35 mouse cellular contexts compared by ENCODE assay signal in the genomic region with DNA sequence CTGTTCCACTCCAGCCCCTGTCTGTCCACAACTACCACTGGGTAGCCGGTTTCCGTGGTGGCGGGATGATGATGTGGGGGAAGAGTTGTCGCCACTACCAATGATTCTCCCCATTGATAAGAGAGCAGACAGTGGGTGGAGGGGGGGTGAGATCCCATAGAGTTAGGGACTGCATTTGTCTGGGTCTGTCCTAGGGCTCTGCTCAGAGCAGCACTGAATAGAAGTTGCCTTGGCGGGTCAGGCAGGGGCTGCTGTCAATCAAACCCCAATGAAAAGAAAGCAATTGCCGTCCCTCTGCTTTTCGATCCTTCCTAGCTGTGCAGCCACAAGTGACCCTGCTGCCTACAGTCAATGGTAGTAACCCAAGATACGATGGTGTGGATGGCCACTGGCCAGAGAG. TPM values are rescaled to one million over a fixed set of nuclear protein-coding genes. Genes with fewer than 3 reads are reported as not detected.
A peak's percentile ranks its signal among the peaks of the same experiment; 100 is the strongest.
DNase-seq lines count a peak whose midpoint lies in the region; ATAC-seq and TF ChIP-seq lines count a peak whose summit lies in the region.
"Had no signal": no experiment of that assay in that cellular context is flagged by ENCODE, and none has a peak within 500 bp of the region (broad histone marks: within the 10 kb centered on the region; RNA-seq: fewer than 3 reads in every experiment).

No protein-coding gene starts in this region.

- H3K4me2 ChIP-seq in forebrain, embryonic 13.5 days, result no peak overlapping the region
- H3K4me2 ChIP-seq in hindbrain, embryonic 11.5 days (replicated peaks; ENCODE audit: low read depth, low read length), result no peak overlapping the region
- H3K4me2 ChIP-seq in hindbrain, postnatal 0 days (ENCODE audit: low read depth, low read length), result no peak overlapping the region
- no peak overlapping the region for H3K4me2 ChIP-seq in midbrain, embryonic 11.5 days
- no peak overlapping the region for H3K4me2 ChIP-seq in midbrain, postnatal 0 days (ENCODE audit: low read depth, low read length, poor library complexity, severe bottlenecking)
- H3K4me2 ChIP-seq: embryonic facial prominence, embryonic 15.5 days; heart, embryonic 15.5 days; liver, embryonic 15.5 days; lung, embryonic 14.5 days had no signal

- H3K27ac ChIP-seq in forebrain, embryonic 10.5 days, result peak overlapping the region; percentile 72
- H3K27ac ChIP-seq in forebrain, embryonic 13.5 days, result no peak overlapping the region
- H3K27ac ChIP-seq in hindbrain, embryonic 11.5 days (ENCODE audit: low read depth, low read length), result peak overlapping the region; percentile 33; the same call in 1 of the 2 replicates
- H3K27ac ChIP-seq in hindbrain, postnatal 0 days, result no peak overlapping the region
- no peak overlapping the region for H3K27ac ChIP-seq in midbrain, embryonic 11.5 days (ENCODE audit: low read depth, low read length)
- no peak overlapping the region for H3K27ac ChIP-seq in midbrain, postnatal 0 days (ENCODE audit: low read depth, low read length)
- H3K27ac ChIP-seq: embryonic facial prominence, embryonic 15.5 days; heart, embryonic 10.5 days; heart, embryonic 15.5 days; liver, embryonic 15.5 days; stomach, postnatal 0 days had no signal

- peak; percentile 49 for DNase-seq in cerebellum, adult 11-12 months
- DNase-seq in cerebellum, adult 9-10 months, result no peak
- no peak for DNase-seq in forebrain, embryonic 10.5 days (ENCODE audit: extremely low spot score, low spot score)
- DNase-seq in hindbrain, embryonic 11.5 days (ENCODE audit: low spot score), result no peak
- no peak for DNase-seq in hindbrain, postnatal 0 days (ENCODE audit: low spot score)
- no peak for DNase-seq in midbrain, embryonic 11.5 days (ENCODE audit: low spot score, missing footprints)
- no peak for DNase-seq in midbrain, postnatal 0 days (ENCODE audit: low spot score)
- DNase-seq: adrenal gland, adult 2 months; adrenal gland, postnatal 36 days; cerebellum, postnatal 36 days; gastrocnemius, postnatal 25 days; heart, adult 11 months; kidney, adult 9 months; kidney, postnatal 10 days; layer of hippocampus, adult 9-11 months; lung, embryonic 14.5 days; lung, postnatal 14 days; right cerebral cortex, postnatal 4 days; thymus, adult 18-20 months; thymus, postnatal 25 days had no signal

- no peak overlapping the region for H3K9ac ChIP-seq in forebrain, embryonic 13.5 days
- no peak overlapping the region for H3K9ac ChIP-seq in hindbrain, embryonic 11.5 days (ENCODE audit: low read depth, low read length)
- H3K9ac ChIP-seq in hindbrain, postnatal 0 days (replicated peaks; ENCODE audit: low read length), result no peak overlapping the region
- H3K9ac ChIP-seq in midbrain, embryonic 11.5 days (ENCODE audit: low read length), result peak overlapping the region; percentile 39; the same call in 1 of the 2 replicates
- H3K9ac ChIP-seq in midbrain, postnatal 0 days (replicated peaks; ENCODE audit: low read length, poor library complexity, severe bottlenecking), result no peak overlapping the region
- H3K9ac ChIP-seq: embryonic facial prominence, embryonic 15.5 days; heart, embryonic 15.5 days; liver, embryonic 15.5 days; lung, embryonic 14.5 days had no signal

- no peak for TF ChIP-seq CTCF in hindbrain, postnatal 0 days (IDR thresholded peaks at IDR 0.05; ENCODE audit: low read depth)
- TF ChIP-seq CTCF in midbrain, postnatal 0 days (IDR thresholded peaks at IDR 0.05), result no peak

- 29% methylated on average over 8 of the region's 8 CpGs for WGBS in forebrain, embryonic 10.5 days
- WGBS in forebrain, embryonic 13.5 days, result 18% methylated on average over 8 of the region's 8 CpGs
- 16% methylated on average over 8 of the region's 8 CpGs for whole genome bisulfite sequencing in hindbrain, embryonic 11.5 days
- WGBS in hindbrain, postnatal 0 days, result 23% methylated on average over 8 of the region's 8 CpGs
- WGBS in midbrain, embryonic 11.5 days, result 22% methylated on average over 8 of the region's 8 CpGs
- WGBS in midbrain, postnatal 0 days, result 28% methylated on average over 8 of the region's 8 CpGs

- H3K4me1 ChIP-seq in forebrain, embryonic 10.5 days, result peaks cover 58% of the 10 kb centered on the region
- H3K4me1 ChIP-seq in forebrain, embryonic 13.5 days, result peaks cover 47% of the 10 kb centered on the region
- H3K4me1 ChIP-seq in hindbrain, embryonic 11.5 days (replicated peaks; ENCODE audit: control insufficient read depth, insufficient read depth, low read length), result peaks cover 27% of the 10 kb centered on the region
- H3K4me1 ChIP-seq in hindbrain, postnatal 0 days (ENCODE audit: insufficient read depth, low read length), result 0 out of 2 replicates have a peak, but pooled peaks cover 2% of the 10 kb centered on the region
- peaks cover 28% of the 10 kb centered on the region for H3K4me1 ChIP-seq in midbrain, embryonic 11.5 days (ENCODE audit: control insufficient read depth, insufficient read depth, low read length)
- H3K4me1 ChIP-seq in midbrain, postnatal 0 days (ENCODE audit: insufficient read depth, low read length), result no peaks in the 10 kb centered on the region
- H3K4me1 ChIP-seq: heart, embryonic 15.5 days had no signal

- H3K4me3 ChIP-seq in forebrain, embryonic 10.5 days, result no peak overlapping the region
- no peak overlapping the region for H3K4me3 ChIP-seq in forebrain, embryonic 13.5 days
- H3K4me3 ChIP-seq in hindbrain, embryonic 11.5 days (ENCODE audit: low read depth, low read length), result no peak overlapping the region
- no peak overlapping the region for H3K4me3 ChIP-seq in hindbrain, postnatal 0 days (ENCODE audit: low read length)
- H3K4me3 ChIP-seq in midbrain, embryonic 11.5 days (ENCODE audit: low read depth, low read length), result no peak overlapping the region
- no peak overlapping the region for H3K4me3 ChIP-seq in midbrain, postnatal 0 days (ENCODE audit: low read depth, low read length)
- H3K4me3 ChIP-seq: embryonic facial prominence, embryonic 15.5 days; heart, embryonic 10.5 days; heart, embryonic 15.5 days; liver, embryonic 15.5 days had no signal

- ATAC-seq in forebrain, embryonic 13.5 days, result no peak
- peak; percentile 55 for ATAC-seq in hindbrain, embryonic 11.5 days (ENCODE audit: low FRiP score)
- ATAC-seq in hindbrain, postnatal 0 days, result no peak
- ATAC-seq in midbrain, embryonic 11.5 days (ENCODE audit: low FRiP score), result peak; percentile 59
- ATAC-seq in midbrain, postnatal 0 days (ENCODE audit: low FRiP score), result no peak
- ATAC-seq: activated CD4-positive, CD25-positive, alpha-beta regulatory T cell, adult 4 months; intestine, postnatal 0 days had no signal

- no peaks in the 10 kb centered on the region for H3K36me3 ChIP-seq in forebrain, embryonic 10.5 days (replicated peaks)
- H3K36me3 ChIP-seq in forebrain, embryonic 13.5 days (ENCODE audit: poor library complexity, severe bottlenecking), result no peaks in the 10 kb centered on the region
- H3K36me3 ChIP-seq in hindbrain, embryonic 11.5 days (ENCODE audit: control insufficient read depth, insufficient read depth, low read length), result no peaks in the 10 kb centered on the region
- H3K36me3 ChIP-seq in hindbrain, postnatal 0 days (ENCODE audit: insufficient read depth, low read length), result no peaks in the 10 kb centered on the region
- H3K36me3 ChIP-seq in midbrain, embryonic 11.5 days (ENCODE audit: control insufficient read depth, insufficient read depth, low read length), result no peaks in the 10 kb centered on the region
- H3K36me3 ChIP-seq in midbrain, postnatal 0 days (ENCODE audit: insufficient read depth, low read length), result no peaks in the 10 kb centered on the region
- H3K36me3 ChIP-seq: embryonic facial prominence, embryonic 15.5 days; heart, embryonic 10.5 days; heart, embryonic 15.5 days; liver, embryonic 15.5 days had no signal

- H3K27me3 ChIP-seq in forebrain, embryonic 10.5 days (ENCODE audit: poor library complexity, severe bottlenecking), result peaks cover 41% of the 10 kb centered on the region
- no peaks in the 10 kb centered on the region for H3K27me3 ChIP-seq in forebrain, embryonic 13.5 days
- no peaks in the 10 kb centered on the region for H3K27me3 ChIP-seq in hindbrain, embryonic 11.5 days (ENCODE audit: control insufficient read depth, insufficient read depth, low read length)
- no peaks in the 10 kb centered on the region for H3K27me3 ChIP-seq in hindbrain, postnatal 0 days (ENCODE audit: insufficient read depth, low read length)
- no peaks in the 10 kb centered on the region; the same call in 1 of the 2 replicates for H3K27me3 ChIP-seq in midbrain, embryonic 11.5 days (ENCODE audit: control insufficient read depth, insufficient read depth, low read length)
- H3K27me3 ChIP-seq in midbrain, postnatal 0 days (ENCODE audit: insufficient read depth, low read length), result no peaks in the 10 kb centered on the region
- H3K27me3 ChIP-seq: embryonic facial prominence, embryonic 15.5 days; liver, embryonic 15.5 days had no signal

- H3K9me3 ChIP-seq in forebrain, embryonic 10.5 days, result no peaks in the 10 kb centered on the region
- 0 out of 2 replicates have a peak, but pooled peaks cover 5% of the 10 kb centered on the region for H3K9me3 ChIP-seq in forebrain, embryonic 13.5 days (replicated peaks)
- no peaks in the 10 kb centered on the region for H3K9me3 ChIP-seq in hindbrain, embryonic 11.5 days (ENCODE audit: control insufficient read depth, low read length)
- H3K9me3 ChIP-seq in hindbrain, postnatal 0 days (ENCODE audit: low read length), result no peaks in the 10 kb centered on the region
- H3K9me3 ChIP-seq in midbrain, embryonic 11.5 days (ENCODE audit: control insufficient read depth, low read length), result no peaks in the 10 kb centered on the region
- no peaks in the 10 kb centered on the region for H3K9me3 ChIP-seq in midbrain, postnatal 0 days (ENCODE audit: low read length)
- H3K9me3 ChIP-seq: embryonic facial prominence, embryonic 15.5 days; heart, embryonic 10.5 days; heart, embryonic 15.5 days; liver, embryonic 15.5 days had no signal

RNA-seq across cellular contexts. Expression of a gene that starts 5.3 kb away (rescaled TPM):
- 0.21 TPM in 1 of 2 replicates, not detected in the other for polyA plus RNA-seq in forebrain, embryonic 10.5 days (2016; fragmentation: Nextera tagmentation; extraction: Ambion mirVana)
- polyA plus RNA-seq in forebrain, embryonic 13.5 days (2015; fragmentation: Nextera tagmentation; extraction: Ambion mirVana), result not detected in 2 replicates
- 0.20 and 0.45 TPM in 2 replicates for polyA plus RNA-seq in hindbrain, embryonic 11.5 days (2014; fragmentation: Nextera tagmentation; extraction: Ambion mirVana)
- 0.58 TPM in 1 of 2 replicates, not detected in the other for total RNA-seq in hindbrain, postnatal 0 days (2014; rRNA removed)
- not detected in 2 replicates for polyA plus RNA-seq in hindbrain, postnatal 0 days (2015; fragmentation: Nextera tagmentation; extraction: Ambion mirVana)
- 0.12 TPM in 1 of 2 replicates, not detected in the other for polyA plus RNA-seq in midbrain, embryonic 11.5 days (2014; fragmentation: Nextera tagmentation; extraction: Ambion mirVana)
- not detected in 2 replicates for total RNA-seq in midbrain, postnatal 0 days (2014; rRNA removed)
- not detected in 2 replicates for polyA plus RNA-seq in midbrain, postnatal 0 days (2015; fragmentation: Nextera tagmentation; extraction: Ambion mirVana)
- total RNA-seq: adrenal gland, adult 2 months; adrenal gland, postnatal 36 days; CH12.LX; gastrocnemius, adult 18-20 months; gastrocnemius, postnatal 25 days; heart, postnatal 25 days; left cerebral cortex, postnatal 10 days; liver, adult 2 months had no signal
- polyA plus RNA-seq: activated CD4-positive, CD25-positive, alpha-beta regulatory T cell, adult 4 months; adrenal gland, adult 2 months; C2C12; embryonic facial prominence, embryonic 15.5 days; heart, embryonic 10.5 days; heart, embryonic 15.5 days; intestine, postnatal 0 days; liver, adult 2 months; liver, embryonic 15.5 days; lung, embryonic 14.5 days; spleen, adult 2 months; stomach, postnatal 0 days had no signal

RNA-seq across cellular contexts. Expression of a gene that starts 8.2 kb away (rescaled TPM):
- 20.7 and 20.8 TPM in 2 replicates for polyA plus RNA-seq in forebrain, embryonic 10.5 days (2016; fragmentation: Nextera tagmentation; extraction: Ambion mirVana)
- 25.8 and 27.1 TPM in 2 replicates for polyA plus RNA-seq in forebrain, embryonic 13.5 days (2015; fragmentation: Nextera tagmentation; extraction: Ambion mirVana)
- 39.2 and 46.2 TPM in 2 replicates for polyA plus RNA-seq in hindbrain, embryonic 11.5 days (2014; fragmentation: Nextera tagmentation; extraction: Ambion mirVana)
- 84.6 and 94.0 TPM in 2 replicates for total RNA-seq in hindbrain, postnatal 0 days (2014; rRNA removed)
- 30.4 and 31.1 TPM in 2 replicates for polyA plus RNA-seq in hindbrain, postnatal 0 days (2015; fragmentation: Nextera tagmentation; extraction: Ambion mirVana)
- 65.3 and 70.2 TPM in 2 replicates for polyA plus RNA-seq in midbrain, embryonic 11.5 days (2014; fragmentation: Nextera tagmentation; extraction: Ambion mirVana)
- total RNA-seq in midbrain, postnatal 0 days (2014; rRNA removed), result 46.9 and 68.2 TPM in 2 replicates
- polyA plus RNA-seq in midbrain, postnatal 0 days (2015; fragmentation: Nextera tagmentation; extraction: Ambion mirVana), result 27.1 and 28.0 TPM in 2 replicates
- total RNA-seq: adrenal gland, adult 2 months; adrenal gland, postnatal 36 days; CH12.LX; gastrocnemius, adult 18-20 months; gastrocnemius, postnatal 25 days; heart, postnatal 25 days; liver, adult 2 months had no signal
- polyA plus RNA-seq: activated CD4-positive, CD25-positive, alpha-beta regulatory T cell, adult 4 months; liver, adult 2 months; liver, embryonic 15.5 days had no signal

RNA-seq across cellular contexts. Expression of a gene that starts 38.8 kb away (rescaled TPM):
- polyA plus RNA-seq in forebrain, embryonic 10.5 days (2016; fragmentation: Nextera tagmentation; extraction: Ambion mirVana), result 0.33 and 0.71 TPM in 2 replicates
- 0.36 and 1.3 TPM in 2 replicates for polyA plus RNA-seq in forebrain, embryonic 13.5 days (2015; fragmentation: Nextera tagmentation; extraction: Ambion mirVana)
- polyA plus RNA-seq in hindbrain, embryonic 11.5 days (2014; fragmentation: Nextera tagmentation; extraction: Ambion mirVana), result 1.8 and 1.9 TPM in 2 replicates
- 7.4 and 13.5 TPM in 2 replicates for total RNA-seq in hindbrain, postnatal 0 days (2014; rRNA removed)
- polyA plus RNA-seq in hindbrain, postnatal 0 days (2015; fragmentation: Nextera tagmentation; extraction: Ambion mirVana), result 0.99 and 1.6 TPM in 2 replicates
- 0.61 and 0.94 TPM in 2 replicates for polyA plus RNA-seq in midbrain, embryonic 11.5 days (2014; fragmentation: Nextera tagmentation; extraction: Ambion mirVana)
- total RNA-seq in midbrain, postnatal 0 days (2014; rRNA removed), result 5.3 and 7.2 TPM in 2 replicates
- polyA plus RNA-seq in midbrain, postnatal 0 days (2015; fragmentation: Nextera tagmentation; extraction: Ambion mirVana), result 0.85 and 1.3 TPM in 2 replicates

RNA-seq across cellular contexts. Expression of a gene that starts 47.0 kb away (rescaled TPM):
- 31.7 and 32.3 TPM in 2 replicates for polyA plus RNA-seq in forebrain, embryonic 10.5 days (2016; fragmentation: Nextera tagmentation; extraction: Ambion mirVana)
- polyA plus RNA-seq in forebrain, embryonic 13.5 days (2015; fragmentation: Nextera tagmentation; extraction: Ambion mirVana), result 4.6 and 5.0 TPM in 2 replicates
- 17.7 and 18.3 TPM in 2 replicates for polyA plus RNA-seq in hindbrain, embryonic 11.5 days (2014; fragmentation: Nextera tagmentation; extraction: Ambion mirVana)
- total RNA-seq in hindbrain, postnatal 0 days (2014; rRNA removed), result 12.8 and 14.1 TPM in 2 replicates
- 7.5 and 7.8 TPM in 2 replicates for polyA plus RNA-seq in hindbrain, postnatal 0 days (2015; fragmentation: Nextera tagmentation; extraction: Ambion mirVana)
- 8.9 and 10.7 TPM in 2 replicates for polyA plus RNA-seq in midbrain, embryonic 11.5 days (2014; fragmentation: Nextera tagmentation; extraction: Ambion mirVana)
- 7.5 and 12.8 TPM in 2 replicates for total RNA-seq in midbrain, postnatal 0 days (2014; rRNA removed)
- 5.7 and 5.8 TPM in 2 replicates for polyA plus RNA-seq in midbrain, postnatal 0 days (2015; fragmentation: Nextera tagmentation; extraction: Ambion mirVana)
- total RNA-seq: CH12.LX had no signal

Comparison
In these comparisons a context has a peak if more than half of its experiments do, and no peak if none do; other contexts are left out.
1. H3K27ac ChIP-seq: peak in forebrain, embryonic 10.5 days (single experiment) and hindbrain, embryonic 11.5 days (single experiment); none in forebrain, embryonic 13.5 days (single experiment), hindbrain, postnatal 0 days (single experiment), midbrain, embryonic 11.5 days (single experiment) and midbrain, postnatal 0 days (single experiment).
2. ATAC-seq: peak in hindbrain, embryonic 11.5 days (single experiment) and midbrain, embryonic 11.5 days (single experiment); none in forebrain, embryonic 13.5 days (single experiment), hindbrain, postnatal 0 days (single experiment) and midbrain, postnatal 0 days (single experiment).